Mouse (Mus musculus): Measurements from ENCODE around the gene Ifitm7. TPM values are rescaled to one million over a fixed set of nuclear protein-coding genes. Genes with fewer than 3 reads are reported as not detected.

Gene Ifitm7
- polyA plus RNA-seq (2021): 0.03 TPM

GRCm38 (mm10) chr16:13986574-13987478 lies at the start of gene Ifitm7, which contains the start of gene 2900011O08Rik:
TSS of gene Ifitm7 (minus strand) at chr16:13986888.
TSS of gene 2900011O08Rik (plus strand) at chr16:13986604.
- DNase-seq (ENCODE audit: low read depth, low spot score): no peak
- no peak for TF ChIP-seq CTCF (IDR thresholded peaks at IDR 0.05)
- ATAC-seq: no peak
- ChIA-PET CTCF (interaction anchor here (0.9 kb wide), 1 partner anchor 81 kb away, joined by 3 read pairs; no protein-coding TSS in a partner anchor), POLR2A (interaction anchor here (0.6 kb wide), 1 partner anchor 833 kb away, joined by 3 read pairs; no protein-coding TSS in a partner anchor)
- H3K27me3 ChIP-seq: no peaks in the 10 kb centered on the region
- in situ Hi-C loops (cut with MboI; ENCODE audit: low pct_unique_long_range_greater_than_20kb): no loop called here

GRCm38 (mm10) chr16:14033076-14033475 lies 46.4 kb upstream of the Ifitm7 start:
- ChIA-PET CTCF (no interaction called here), POLR2A (no interaction called here)
- in situ Hi-C loops (cut with MboI; ENCODE audit: low pct_unique_long_range_greater_than_20kb): no loop called here
- ATAC-seq: no peak
- H3K27me3 ChIP-seq: no peaks in the 10 kb centered on the region
- DNase-seq (ENCODE audit: low read depth, low spot score): no peak
- no peak for TF ChIP-seq CTCF (IDR thresholded peaks at IDR 0.05)

- POLR2A ChIA-PET: no interaction called here
- in situ Hi-C loops (cut with MboI; ENCODE audit: low pct_unique_long_range_greater_than_20kb): no loop called here
- TF ChIP-seq CTCF (IDR thresholded peaks at IDR 0.05): peak; percentile 36
- no peaks in the 10 kb centered on the region for H3K27me3 ChIP-seq
- ATAC-seq: no peak
- DNase-seq (ENCODE audit: low read depth, low spot score): no peak
- CTCF ChIA-PET: interaction anchor here (1.3 to 1.7 kb wide), 2 partner anchors 8 to 13 kb away, joined by 4 to 6 read pairs; no protein-coding TSS in a partner anchor
These were observed 44.0 kb upstream of the Ifitm7 start for GRCm38 (mm10) chr16:14030650-14031049.

- no peak for TF ChIP-seq CTCF (IDR thresholded peaks at IDR 0.05)
- ChIA-PET CTCF (no interaction called here), POLR2A (no interaction called here)
- no peaks in the 10 kb centered on the region for H3K27me3 ChIP-seq
- no peak for ATAC-seq
- no peak for DNase-seq (ENCODE audit: low read depth, low spot score)
- in situ Hi-C loops (cut with MboI; ENCODE audit: low pct_unique_long_range_greater_than_20kb): no loop called here
These were observed 43.2 kb upstream of the Ifitm7 start for GRCm38 (mm10) chr16:14029851-14030250.

GRCm38 (mm10) chr16:14029072-14029471 lies 42.4 kb upstream of the Ifitm7 start:
- ChIA-PET CTCF (no interaction called here), POLR2A (no interaction called here)
- no peak for ATAC-seq
- no peak for DNase-seq (ENCODE audit: low read depth, low spot score)
- no peak for TF ChIP-seq CTCF (IDR thresholded peaks at IDR 0.05)
- in situ Hi-C loops (cut with MboI; ENCODE audit: low pct_unique_long_range_greater_than_20kb): no loop called here
- no peaks in the 10 kb centered on the region for H3K27me3 ChIP-seq

- TF ChIP-seq CTCF (IDR thresholded peaks at IDR 0.05): no peak
- ChIA-PET POLR2A (no interaction called here), CTCF (no interaction called here)
- DNase-seq (ENCODE audit: low read depth, low spot score) (no peak), ATAC-seq (no peak)
- H3K27me3 ChIP-seq: no peaks in the 10 kb centered on the region
- in situ Hi-C loops (cut with MboI; ENCODE audit: low pct_unique_long_range_greater_than_20kb): no loop called here
These were observed 38.7 kb upstream of the Ifitm7 start for GRCm38 (mm10) chr16:14025091-14025990.

GRCm38 (mm10) chr16:14021166-14021822 lies 34.6 kb upstream of the Ifitm7 start:
- no peak for TF ChIP-seq CTCF (IDR thresholded peaks at IDR 0.05)
- no peak for DNase-seq (ENCODE audit: low read depth, low spot score)
- in situ Hi-C loops (cut with MboI; ENCODE audit: low pct_unique_long_range_greater_than_20kb): no loop called here
- ChIA-PET POLR2A (no interaction called here), CTCF (no interaction called here)
- H3K27me3 ChIP-seq: peaks cover 6% of the 10 kb centered on the region
- ATAC-seq: no peak

GRCm38 (mm10) chr16:14017306-14017705 lies 30.6 kb upstream of the Ifitm7 start:
- no peak for DNase-seq (ENCODE audit: low read depth, low spot score)
- POLR2A ChIA-PET: no interaction called here
- TF ChIP-seq CTCF (IDR thresholded peaks at IDR 0.05): no peak
- CTCF ChIA-PET: interaction anchor here (1.3 kb wide), 1 partner anchor 9 kb away, joined by 3 read pairs; no protein-coding TSS in a partner anchor
- in situ Hi-C loops (cut with MboI; ENCODE audit: low pct_unique_long_range_greater_than_20kb): no loop called here
- peaks cover 6% of the 10 kb centered on the region for H3K27me3 ChIP-seq
- no peak for ATAC-seq

GRCm38 (mm10) chr16:14009966-14010365 lies 23.3 kb upstream of the Ifitm7 start:
- in situ Hi-C loops (cut with MboI; ENCODE audit: low pct_unique_long_range_greater_than_20kb): loop anchor here (10.0 kb wide), 1 partner anchor 215 kb away; no protein-coding TSS in a partner anchor
- CTCF ChIA-PET: interaction anchor here (1.0 kb wide), 1 partner anchor 13 kb away, joined by 3 read pairs; no protein-coding TSS in a partner anchor

GRCm38 (mm10) chr16:14008708-14009107 lies 22.0 kb upstream of the Ifitm7 start:
- TF ChIP-seq CTCF (IDR thresholded peaks at IDR 0.05): no peak
- no peak for DNase-seq (ENCODE audit: low read depth, low spot score)
- POLR2A ChIA-PET: no interaction called here
- no peak for ATAC-seq
- in situ Hi-C loops (cut with MboI; ENCODE audit: low pct_unique_long_range_greater_than_20kb): loop anchor here (10.0 kb wide), 1 partner anchor 214 kb away; no protein-coding TSS in a partner anchor
- no peaks in the 10 kb centered on the region for H3K27me3 ChIP-seq
- CTCF ChIA-PET: interaction anchor here (1.5 kb wide), 1 partner anchor 13 kb away, joined by 3 read pairs; no protein-coding TSS in a partner anchor

More at GRCm38 (mm10) chr16:14009966-14010365, 23.3 kb upstream of the Ifitm7 start:
- DNase-seq (ENCODE audit: low read depth, low spot score) (no peak), ATAC-seq (no peak)
- POLR2A ChIA-PET: no interaction called here
- no peaks in the 10 kb centered on the region for H3K27me3 ChIP-seq
- no peak for TF ChIP-seq CTCF (IDR thresholded peaks at IDR 0.05)
